10 mouse cellular contexts compared by ENCODE assay signal in genomic region chr7:30289714-30290399, GRCm38 (mm10). TPM values are rescaled to one million over a fixed set of nuclear protein-coding genes. Genes with fewer than 3 reads are reported as not detected.
DNase-seq lines count a peak whose midpoint lies in the region; ATAC-seq and TF ChIP-seq lines count a peak whose summit lies in the region.
"Had no signal": no experiment of that assay in that cellular context is flagged by ENCODE, and none has a peak within 500 bp of the region (broad histone marks: within the 10 kb centered on the region; RNA-seq: fewer than 3 reads in every experiment).

No protein-coding gene starts in this region.

- no peaks in the 10 kb centered on the region for H3K27me3 ChIP-seq in forebrain, postnatal 0 days (ENCODE audit: insufficient read depth, low read length)
- no peaks in the 10 kb centered on the region for H3K27me3 ChIP-seq in forebrain, embryonic 15.5 days
- H3K27me3 ChIP-seq in hindbrain, embryonic 13.5 days, result 0 out of 2 replicates have a peak, but pooled peaks cover 2% of the 10 kb centered on the region
- H3K27me3 ChIP-seq in neural tube, embryonic 13.5 days, result no peaks in the 10 kb centered on the region

- no peaks in the 10 kb centered on the region for H3K9me3 ChIP-seq in forebrain, postnatal 0 days (ENCODE audit: low read length)
- H3K9me3 ChIP-seq in forebrain, embryonic 15.5 days, result no peaks in the 10 kb centered on the region
- H3K9me3 ChIP-seq in hindbrain, embryonic 13.5 days, result no peaks in the 10 kb centered on the region
- no peaks in the 10 kb centered on the region for H3K9me3 ChIP-seq in neural tube, embryonic 13.5 days

- H3K4me2 ChIP-seq in forebrain, postnatal 0 days (ENCODE audit: low read depth), result no peak overlapping the region
- no peak overlapping the region for H3K4me2 ChIP-seq in forebrain, embryonic 15.5 days (replicated peaks)
- no peak overlapping the region for H3K4me2 ChIP-seq in hindbrain, embryonic 13.5 days
- H3K4me2 ChIP-seq in neural tube, embryonic 13.5 days, result no peak overlapping the region

- H3K36me3 ChIP-seq in forebrain, postnatal 0 days (ENCODE audit: insufficient read depth), result peaks cover 8% of the 10 kb centered on the region
- H3K36me3 ChIP-seq in forebrain, embryonic 15.5 days, result peaks cover 1% of the 10 kb centered on the region; the same call in 1 of the 2 replicates
- H3K36me3 ChIP-seq in hindbrain, embryonic 13.5 days, result peaks cover 14% of the 10 kb centered on the region
- H3K36me3 ChIP-seq in neural tube, embryonic 13.5 days, result peaks cover 15% of the 10 kb centered on the region

- peak; percentile 10; the same call in 1 of the 2 replicates for TF ChIP-seq CTCF in forebrain, postnatal 0 days (IDR thresholded peaks at IDR 0.05; ENCODE audit: low read depth)

- WGBS in forebrain, postnatal 0 days, result 52% methylated on average over 10 of the region's 10 CpGs
- WGBS in forebrain, embryonic 15.5 days, result 52% methylated on average over 10 of the region's 10 CpGs
- 52% methylated on average over 10 of the region's 10 CpGs for WGBS in hindbrain, embryonic 13.5 days
- WGBS in neural tube, embryonic 13.5 days, result 49% methylated on average over 10 of the region's 10 CpGs

- intact Hi-C loops in left cerebral cortex, postnatal 4 days (cut with DNase I), result no loop called here

- H3K27ac ChIP-seq in forebrain, postnatal 0 days (ENCODE audit: low read depth, low read length), result no peak overlapping the region
- no peak overlapping the region for H3K27ac ChIP-seq in forebrain, embryonic 15.5 days (replicated peaks)
- H3K27ac ChIP-seq in hindbrain, embryonic 13.5 days, result no peak overlapping the region
- no peak overlapping the region for H3K27ac ChIP-seq in neural tube, embryonic 13.5 days (replicated peaks)

- ATAC-seq in forebrain, postnatal 0 days, result peak; percentile 35
- no peak for ATAC-seq in forebrain, embryonic 15.5 days (replicated peaks)
- no peak for ATAC-seq in hindbrain, embryonic 13.5 days (ENCODE audit: low FRiP score)
- peak; percentile 15; the same call in 1 of the 2 replicates for ATAC-seq in neural tube, embryonic 13.5 days (ENCODE audit: low read depth)

- H3K4me1 ChIP-seq in forebrain, postnatal 0 days (ENCODE audit: insufficient read depth), result 0 out of 2 replicates have a peak, but pooled peaks cover 7% of the 10 kb centered on the region
- H3K4me1 ChIP-seq in forebrain, embryonic 15.5 days, result peaks cover 33% of the 10 kb centered on the region
- peaks cover 44% of the 10 kb centered on the region for H3K4me1 ChIP-seq in hindbrain, embryonic 13.5 days (replicated peaks)
- H3K4me1 ChIP-seq in neural tube, embryonic 13.5 days (replicated peaks), result peaks cover 47% of the 10 kb centered on the region

- no peak overlapping the region for H3K9ac ChIP-seq in forebrain, postnatal 0 days
- no peak overlapping the region for H3K9ac ChIP-seq in forebrain, embryonic 15.5 days (replicated peaks)
- peak overlapping the region; percentile 13; the same call in 1 of the 2 replicates for H3K9ac ChIP-seq in hindbrain, embryonic 13.5 days
- no peak overlapping the region for H3K9ac ChIP-seq in neural tube, embryonic 13.5 days

- no peak for DNase-seq in forebrain, postnatal 0 days
- DNase-seq in left cerebral cortex, postnatal 4 days, result peak; percentile 41
- DNase-seq in left cerebral cortex, adult 9 months (ENCODE audit: low spot score in 2 of 2), result no peak
- no peak for DNase-seq in spleen, postnatal 14 days (ENCODE audit: low spot score in 2 of 2)
- no peak for DNase-seq in thymus, postnatal 0 days (ENCODE audit: low spot score)
- DNase-seq: lung, postnatal 36 days had no signal

- H3K4me3 ChIP-seq in forebrain, postnatal 0 days (ENCODE audit: low read depth, low read length), result no peak overlapping the region
- H3K4me3 ChIP-seq in forebrain, embryonic 15.5 days, result no peak overlapping the region
- H3K4me3 ChIP-seq in hindbrain, embryonic 13.5 days, result no peak overlapping the region
- no peak overlapping the region for H3K4me3 ChIP-seq in neural tube, embryonic 13.5 days

RNA-seq across cellular contexts. Expression of gene Clip3, which starts 1.7 kb away (rescaled TPM):
- total RNA-seq in forebrain, postnatal 0 days (2014; rRNA removed), result 105 and 108 TPM in 2 replicates
- polyA plus RNA-seq in forebrain, postnatal 0 days (2015; fragmentation: Nextera tagmentation; extraction: Ambion mirVana), result 178 and 186 TPM in 2 replicates
- 117 and 120 TPM in 2 replicates for polyA plus RNA-seq in forebrain, embryonic 15.5 days (2015; fragmentation: Nextera tagmentation; extraction: Ambion mirVana)
- 100 to 1,000 TPM; 403 to 414 TPM for total RNA-seq in left cerebral cortex, postnatal 4 days (2021)
- polyA plus RNA-seq in hindbrain, embryonic 13.5 days (2015; fragmentation: Nextera tagmentation; extraction: Ambion mirVana), result 84.2 and 90.1 TPM in 2 replicates
- 103 and 113 TPM in 2 replicates for polyA plus RNA-seq in neural tube, embryonic 13.5 days (2015; fragmentation: Nextera tagmentation; extraction: Ambion mirVana)
- polyA plus RNA-seq in thymus, postnatal 0 days (2015; fragmentation: Nextera tagmentation; extraction: Ambion mirVana), result 1.2 and 1.9 TPM in 2 replicates
- total RNA-seq: hematopoietic stem cell, adult 5-6 weeks had no signal

RNA-seq across cellular contexts. Expression of gene Wdr62, which starts 9.6 kb away (rescaled TPM):
- total RNA-seq in forebrain, postnatal 0 days (2014; rRNA removed), result 2.0 and 3.2 TPM in 2 replicates
- polyA plus RNA-seq in forebrain, postnatal 0 days (2015; fragmentation: Nextera tagmentation; extraction: Ambion mirVana), result 2.7 and 2.9 TPM in 2 replicates
- polyA plus RNA-seq in forebrain, embryonic 15.5 days (2015; fragmentation: Nextera tagmentation; extraction: Ambion mirVana), result 7.3 and 8.8 TPM in 2 replicates
- total RNA-seq in left cerebral cortex, postnatal 4 days (2021), result 1 to 10 TPM; 5.0 to 5.5 TPM
- polyA plus RNA-seq in hindbrain, embryonic 13.5 days (2015; fragmentation: Nextera tagmentation; extraction: Ambion mirVana), result 3.1 and 4.3 TPM in 2 replicates
- 3.8 and 4.0 TPM in 2 replicates for polyA plus RNA-seq in neural tube, embryonic 13.5 days (2015; fragmentation: Nextera tagmentation; extraction: Ambion mirVana)
- polyA plus RNA-seq in thymus, postnatal 0 days (2015; fragmentation: Nextera tagmentation; extraction: Ambion mirVana), result 6.4 and 7.8 TPM in 2 replicates

RNA-seq across cellular contexts. Expression of gene Thap8, which starts 10.0 kb away (rescaled TPM):
- 0.52 TPM in 1 of 2 replicates, not detected in the other for total RNA-seq in forebrain, postnatal 0 days (2014; rRNA removed)
- 0.45 TPM in 2 replicates for polyA plus RNA-seq in forebrain, postnatal 0 days (2015; fragmentation: Nextera tagmentation; extraction: Ambion mirVana)
- 0.66 and 1.1 TPM in 2 replicates for polyA plus RNA-seq in forebrain, embryonic 15.5 days (2015; fragmentation: Nextera tagmentation; extraction: Ambion mirVana)
- total RNA-seq in left cerebral cortex, postnatal 4 days (2021), result under 1 TPM; 0.40 to 0.54 TPM
- 0.43 and 0.66 TPM in 2 replicates for polyA plus RNA-seq in hindbrain, embryonic 13.5 days (2015; fragmentation: Nextera tagmentation; extraction: Ambion mirVana)
- 0.47 and 0.81 TPM in 2 replicates for polyA plus RNA-seq in neural tube, embryonic 13.5 days (2015; fragmentation: Nextera tagmentation; extraction: Ambion mirVana)
- polyA plus RNA-seq in thymus, postnatal 0 days (2015; fragmentation: Nextera tagmentation; extraction: Ambion mirVana), result 0.19 and 0.23 TPM in 2 replicates

RNA-seq across cellular contexts. Expression of gene Alkbh6, which starts 18.7 kb away (rescaled TPM):
- 70.5 and 74.1 TPM in 2 replicates for total RNA-seq in forebrain, postnatal 0 days (2014; rRNA removed)
- polyA plus RNA-seq in forebrain, postnatal 0 days (2015; fragmentation: Nextera tagmentation; extraction: Ambion mirVana), result 117 and 127 TPM in 2 replicates
- polyA plus RNA-seq in forebrain, embryonic 15.5 days (2015; fragmentation: Nextera tagmentation; extraction: Ambion mirVana), result 99.6 and 102 TPM in 2 replicates
- total RNA-seq in left cerebral cortex, postnatal 4 days (2021), result 10 to 100 TPM; 42.0 to 44.2 TPM
- 118 and 126 TPM in 2 replicates for polyA plus RNA-seq in hindbrain, embryonic 13.5 days (2015; fragmentation: Nextera tagmentation; extraction: Ambion mirVana)
- polyA plus RNA-seq in neural tube, embryonic 13.5 days (2015; fragmentation: Nextera tagmentation; extraction: Ambion mirVana), result 120 and 123 TPM in 2 replicates
- 71.3 and 71.8 TPM in 2 replicates for polyA plus RNA-seq in thymus, postnatal 0 days (2015; fragmentation: Nextera tagmentation; extraction: Ambion mirVana)

RNA-seq across cellular contexts. Expression of gene Syne4, which starts 24.8 kb away (rescaled TPM):
- total RNA-seq in forebrain, postnatal 0 days (2014; rRNA removed), result 5.2 and 6.5 TPM in 2 replicates
- 1.8 and 4.5 TPM in 2 replicates for polyA plus RNA-seq in forebrain, postnatal 0 days (2015; fragmentation: Nextera tagmentation; extraction: Ambion mirVana)
- 7.3 and 9.0 TPM in 2 replicates for polyA plus RNA-seq in forebrain, embryonic 15.5 days (2015; fragmentation: Nextera tagmentation; extraction: Ambion mirVana)
- 1 to 10 TPM; 6.9 to 8.3 TPM for total RNA-seq in left cerebral cortex, postnatal 4 days (2021)
- polyA plus RNA-seq in hindbrain, embryonic 13.5 days (2015; fragmentation: Nextera tagmentation; extraction: Ambion mirVana), result 13.1 and 16.8 TPM in 2 replicates
- polyA plus RNA-seq in neural tube, embryonic 13.5 days (2015; fragmentation: Nextera tagmentation; extraction: Ambion mirVana), result 19.0 and 27.3 TPM in 2 replicates
- 7.6 and 9.5 TPM in 2 replicates for polyA plus RNA-seq in thymus, postnatal 0 days (2015; fragmentation: Nextera tagmentation; extraction: Ambion mirVana)

Comparison
In these comparisons a context has a peak if more than half of its experiments do, and no peak if none do; other contexts are left out.
1. ATAC-seq: peak in forebrain, postnatal 0 days (single experiment) and neural tube, embryonic 13.5 days (single experiment); none in forebrain, embryonic 15.5 days (single experiment) and hindbrain, embryonic 13.5 days (single experiment).
2. RNA of gene Clip3, which starts 1.7 kb away (polyA plus RNA-seq): 178 to 186 TPM in forebrain, postnatal 0 days, 117 to 120 TPM in forebrain, embryonic 15.5 days, 103 to 113 TPM in neural tube, embryonic 13.5 days and 84.2 to 90.1 TPM in hindbrain, embryonic 13.5 days; 1.2 to 1.9 TPM in thymus, postnatal 0 days; every median in the first group is over 10 times any median in the second.